Comparison of ENCODE assay signal across 11 mouse cellular contexts in genomic region chr14:8258335-8258627, GRCm38 (mm10). TPM values are rescaled to one million over a fixed set of nuclear protein-coding genes. Genes with fewer than 3 reads are reported as not detected.
DNase-seq lines count a peak whose midpoint lies in the region; ATAC-seq lines count a peak whose summit lies in the region.
"Had no signal": no experiment of that assay in that cellular context is flagged by ENCODE, and none has a peak within 500 bp of the region (broad histone marks: within the 10 kb centered on the region; RNA-seq: fewer than 3 reads in every experiment).

No protein-coding gene starts in this region.

- no peak overlapping the region for H3K4me3 ChIP-seq in heart, embryonic 11.5 days (ENCODE audit: low read depth, low read length)
- H3K4me3 ChIP-seq in neural tube, embryonic 15.5 days (replicated peaks) = no peak overlapping the region
- H3K4me3 ChIP-seq: embryonic facial prominence, embryonic 13.5 days had no signal

- no peaks in the 10 kb centered on the region for H3K9me3 ChIP-seq in heart, embryonic 11.5 days (replicated peaks; ENCODE audit: control insufficient read depth, low read length)
- no peaks in the 10 kb centered on the region for H3K9me3 ChIP-seq in neural tube, embryonic 15.5 days (replicated peaks)
- H3K9me3 ChIP-seq: embryonic facial prominence, embryonic 13.5 days had no signal

- no peak overlapping the region for H3K4me2 ChIP-seq in heart, embryonic 11.5 days
- no peak overlapping the region for H3K4me2 ChIP-seq in neural tube, embryonic 15.5 days
- H3K4me2 ChIP-seq: embryonic facial prominence, embryonic 13.5 days; lung, embryonic 14.5 days had no signal

- peaks cover 2% of the 10 kb centered on the region; the same call in 1 of the 2 replicates for H3K4me1 ChIP-seq in heart, embryonic 11.5 days (ENCODE audit: control insufficient read depth, insufficient read depth, low read length)
- no peaks in the 10 kb centered on the region for H3K4me1 ChIP-seq in neural tube, embryonic 15.5 days

- DNase-seq in heart, adult 9 months (ENCODE audit: low spot score in 2 of 2) = no peak
- peak; percentile 4 for DNase-seq in lung, postnatal 25 days (ENCODE audit: low spot score)
- no peak for DNase-seq in lung, postnatal 10 days
- DNase-seq in kidney, postnatal 14 days = peak; percentile 39
- DNase-seq: cerebellum, adult 18-20 months; gastrocnemius, postnatal 10 days; lung, embryonic 14.5 days had no signal

- H3K36me3 ChIP-seq in heart, embryonic 11.5 days (ENCODE audit: control insufficient read depth, insufficient read depth, low read length) = no peaks in the 10 kb centered on the region
- H3K36me3 ChIP-seq in neural tube, embryonic 15.5 days = no peaks in the 10 kb centered on the region
- H3K36me3 ChIP-seq: embryonic facial prominence, embryonic 13.5 days had no signal

- WGBS in heart, embryonic 11.5 days (ENCODE audit: insufficient replicate concordance) = 42% methylated on average over 3 of the region's 3 CpGs
- WGBS in neural tube, embryonic 15.5 days = 50% methylated on average over 3 of the region's 3 CpGs

- H3K27ac ChIP-seq in heart, embryonic 11.5 days (ENCODE audit: low read depth, low read length) = no peak overlapping the region
- no peak overlapping the region for H3K27ac ChIP-seq in neural tube, embryonic 15.5 days (replicated peaks)
- H3K27ac ChIP-seq: embryonic facial prominence, embryonic 13.5 days had no signal

- H3K27me3 ChIP-seq in heart, embryonic 11.5 days (ENCODE audit: control insufficient read depth, insufficient read depth, low read length) = no peaks in the 10 kb centered on the region
- H3K27me3 ChIP-seq in neural tube, embryonic 15.5 days (replicated peaks) = no peaks in the 10 kb centered on the region

- H3K9ac ChIP-seq in heart, embryonic 11.5 days (ENCODE audit: low read depth, low read length) = peak overlapping the region; percentile 28; the same call in 1 of the 2 replicates
- H3K9ac ChIP-seq in neural tube, embryonic 15.5 days (replicated peaks) = no peak overlapping the region
- H3K9ac ChIP-seq: embryonic facial prominence, embryonic 13.5 days; lung, embryonic 14.5 days had no signal

- no peak for ATAC-seq in heart, embryonic 11.5 days (replicated peaks; ENCODE audit: insufficient number of reproducible peaks, low FRiP score, low TSS enrichment)
- no peak for ATAC-seq in activated CD4-positive, CD25-positive, alpha-beta regulatory T cell, adult 4 months
- ATAC-seq in neural tube, embryonic 15.5 days (ENCODE audit: low FRiP score) = no peak

RNA-seq across cellular contexts. Expression of gene Acox2, which starts 0.9 kb away (rescaled TPM):
- polyA plus RNA-seq in heart, embryonic 11.5 days (2014; fragmentation: Nextera tagmentation; extraction: Ambion mirVana) = 0.42 and 0.52 TPM in 2 replicates
- not detected for polyA plus RNA-seq in activated CD4-positive, CD25-positive, alpha-beta regulatory T cell, adult 4 months (2017; shearing (Covaris generic))
- 0.22 TPM in 1 of 2 replicates, not detected in the other for polyA plus RNA-seq in neural tube, embryonic 15.5 days (2015; fragmentation: Nextera tagmentation; extraction: Ambion mirVana)
- polyA plus RNA-seq: embryonic facial prominence, embryonic 13.5 days had no signal

RNA-seq across cellular contexts. Expression of gene Kctd6, which starts 44.3 kb away (rescaled TPM):
- 7.4 and 8.1 TPM in 2 replicates for polyA plus RNA-seq in heart, embryonic 11.5 days (2014; fragmentation: Nextera tagmentation; extraction: Ambion mirVana)
- polyA plus RNA-seq in activated CD4-positive, CD25-positive, alpha-beta regulatory T cell, adult 4 months (2017; shearing (Covaris generic)) = 1 to 10 TPM; 3.2 to 4.5 TPM
- 15.1 and 22.5 TPM in 2 replicates for polyA plus RNA-seq in neural tube, embryonic 15.5 days (2015; fragmentation: Nextera tagmentation; extraction: Ambion mirVana)

RNA-seq across cellular contexts. Expression of gene Fam107a, which starts 59.5 kb away (rescaled TPM):
- 0.23 and 0.30 TPM in 2 replicates for polyA plus RNA-seq in heart, embryonic 11.5 days (2014; fragmentation: Nextera tagmentation; extraction: Ambion mirVana)
- not detected for polyA plus RNA-seq in activated CD4-positive, CD25-positive, alpha-beta regulatory T cell, adult 4 months (2017; shearing (Covaris generic))
- polyA plus RNA-seq in neural tube, embryonic 15.5 days (2015; fragmentation: Nextera tagmentation; extraction: Ambion mirVana) = 0.44 and 0.87 TPM in 2 replicates

Comparison
In these comparisons a context has a peak if more than half of its experiments do, and no peak if none do; other contexts are left out.
1. DNase-seq: peak in lung, postnatal 25 days (single experiment) and kidney, postnatal 14 days (single experiment); none in heart, adult 9 months (0 of 2) and lung, postnatal 10 days (single experiment).